Comparison of ENCODE assay signal across 23 mouse cellular contexts in genomic region chr10:80596318-80596717, GRCm38 (mm10). TPM values are rescaled to one million over a fixed set of nuclear protein-coding genes. Genes with fewer than 3 reads are reported as not detected.
DNase-seq lines count a peak whose midpoint lies in the region; ATAC-seq and TF ChIP-seq lines count a peak whose summit lies in the region.
"Had no signal": no experiment of that assay in that cellular context is flagged by ENCODE, and none has a peak within 500 bp of the region (broad histone marks: within the 10 kb centered on the region; RNA-seq: fewer than 3 reads in every experiment).

No protein-coding gene starts in this region.

- H3K4me1 ChIP-seq in liver, embryonic 12.5 days = peaks cover 56% of the 10 kb centered on the region
- H3K4me1 ChIP-seq in liver, embryonic 11.5 days (replicated peaks; ENCODE audit: control insufficient read depth, insufficient read depth, low read length) = peaks cover 19% of the 10 kb centered on the region
- H3K4me1 ChIP-seq in ES-E14 (ENCODE audit: control insufficient read depth in 2 of 2, insufficient read depth in 2 of 2, low read length in 2 of 2, poor library complexity in 1 of 2) = peaks cover 0 to 5% of the 10 kb centered on the region in 2 experiments; a peak in 2 of 4 replicates
- H3K4me1 ChIP-seq in stomach, embryonic 16.5 days (ENCODE audit: control insufficient read depth, insufficient read depth, low read length) = 0 out of 2 replicates have a peak, but pooled peaks cover 2% of the 10 kb centered on the region
- H3K4me1 ChIP-seq: embryonic facial prominence, embryonic 12.5 days; forebrain, embryonic 15.5 days; heart, embryonic 10.5 days; hindbrain, embryonic 15.5 days had no signal

- H3K4me3 ChIP-seq in liver, embryonic 12.5 days = no peak overlapping the region
- H3K4me3 ChIP-seq in liver, embryonic 11.5 days (ENCODE audit: low read depth, low read length) = no peak overlapping the region
- no peak overlapping the region for H3K4me3 ChIP-seq in ES-E14 (ENCODE audit: insufficient read depth in 1 of 2, low read depth in 1 of 2, low read length in 2 of 2, poor library complexity in 1 of 2, severe bottlenecking in 1 of 2)
- H3K4me3 ChIP-seq in stomach, embryonic 16.5 days (replicated peaks; ENCODE audit: low read length) = no peak overlapping the region
- H3K4me3 ChIP-seq: embryonic facial prominence, embryonic 12.5 days; forebrain, embryonic 15.5 days; heart, embryonic 10.5 days; hindbrain, embryonic 15.5 days had no signal

- no peaks in the 10 kb centered on the region for H3K9me3 ChIP-seq in liver, embryonic 12.5 days (replicated peaks)
- H3K9me3 ChIP-seq in liver, embryonic 11.5 days (ENCODE audit: control insufficient read depth, low read length) = no peaks in the 10 kb centered on the region
- H3K9me3 ChIP-seq in ES-E14 (ENCODE audit: control insufficient read depth, insufficient read depth, low read depth, low read length) = no peaks in the 10 kb centered on the region
- no peaks in the 10 kb centered on the region for H3K9me3 ChIP-seq in stomach, embryonic 16.5 days (replicated peaks; ENCODE audit: control insufficient read depth, low read length)
- H3K9me3 ChIP-seq: embryonic facial prominence, embryonic 12.5 days; forebrain, embryonic 15.5 days; heart, embryonic 10.5 days; hindbrain, embryonic 15.5 days had no signal

- no peaks in the 10 kb centered on the region for H3K27me3 ChIP-seq in liver, embryonic 12.5 days (replicated peaks)
- no peaks in the 10 kb centered on the region for H3K27me3 ChIP-seq in liver, embryonic 11.5 days (replicated peaks; ENCODE audit: control insufficient read depth, insufficient read depth, low read length)
- no peaks in the 10 kb centered on the region for H3K27me3 ChIP-seq in stomach, embryonic 16.5 days (ENCODE audit: control insufficient read depth, insufficient read depth, low read length)
- H3K27me3 ChIP-seq: embryonic facial prominence, embryonic 12.5 days; Patski had no signal

- H3K4me2 ChIP-seq in liver, embryonic 12.5 days = no peak overlapping the region
- no peak overlapping the region for H3K4me2 ChIP-seq in liver, embryonic 11.5 days
- H3K4me2 ChIP-seq in stomach, embryonic 16.5 days (ENCODE audit: low read depth, low read length) = no peak overlapping the region
- H3K4me2 ChIP-seq: embryonic facial prominence, embryonic 12.5 days; forebrain, embryonic 15.5 days; hindbrain, embryonic 15.5 days had no signal

- DNase-seq in adrenal gland, postnatal 10 days = peak; percentile 52
- no peak for DNase-seq in adrenal gland, adult (ENCODE audit: inconsistent age in 2 of 2, low spot score in 1 of 2)
- no peak for DNase-seq in liver, embryonic 11.5 days (ENCODE audit: low spot score)
- no peak for DNase-seq in ES-E14 (ENCODE audit: low read depth, low spot score)
- DNase-seq in heart, postnatal 14 days = no peak
- DNase-seq: adrenal gland, adult 2 months; B cell, adult 2 months; cerebellum, adult 8-10 months; cerebellum, postnatal 14 days; embryo, embryonic 11 days; gastrocnemius, postnatal 10 days; heart, adult 18-20 months; heart, postnatal 10 days had no signal

- H3K36me3 ChIP-seq in liver, embryonic 12.5 days = no peaks in the 10 kb centered on the region
- no peaks in the 10 kb centered on the region for H3K36me3 ChIP-seq in liver, embryonic 11.5 days (ENCODE audit: control insufficient read depth, insufficient read depth, low read length)
- no peaks in the 10 kb centered on the region for H3K36me3 ChIP-seq in ES-E14 (ENCODE audit: control insufficient read depth, insufficient read depth, low read length, poor library complexity, severe bottlenecking)
- H3K36me3 ChIP-seq in stomach, embryonic 16.5 days (ENCODE audit: control insufficient read depth, insufficient read depth, low read length) = no peaks in the 10 kb centered on the region
- H3K36me3 ChIP-seq: embryonic facial prominence, embryonic 12.5 days; forebrain, embryonic 15.5 days; heart, embryonic 10.5 days; hindbrain, embryonic 15.5 days had no signal

- intact Hi-C loops in heart, postnatal 14 days (cut with DNase I) = no loop called here

- peak overlapping the region; percentile 32; the same call in 1 of the 2 replicates for H3K27ac ChIP-seq in liver, embryonic 12.5 days
- no peak overlapping the region for H3K27ac ChIP-seq in liver, embryonic 11.5 days (ENCODE audit: low read depth, low read length)
- no peak overlapping the region for H3K27ac ChIP-seq in ES-E14 (ENCODE audit: insufficient read depth, low read depth, low read length, poor library complexity, severe bottlenecking)
- peak overlapping the region; percentile 18 for H3K27ac ChIP-seq in stomach, embryonic 16.5 days (ENCODE audit: low read length)
- H3K27ac ChIP-seq: embryonic facial prominence, embryonic 12.5 days; forebrain, embryonic 15.5 days; heart, embryonic 10.5 days; hindbrain, embryonic 15.5 days had no signal

- peak overlapping the region; percentile 15; the same call in 1 of the 2 replicates for H3K9ac ChIP-seq in liver, embryonic 12.5 days
- no peak overlapping the region for H3K9ac ChIP-seq in liver, embryonic 11.5 days (ENCODE audit: low read depth, low read length)
- H3K9ac ChIP-seq in ES-E14 (ENCODE audit: insufficient read depth, low read depth, low read length, poor library complexity, severe bottlenecking) = peak overlapping the region; percentile 28; the same call in 1 of the 2 replicates
- H3K9ac ChIP-seq in stomach, embryonic 16.5 days (ENCODE audit: low read length) = no peak overlapping the region
- H3K9ac ChIP-seq: embryonic facial prominence, embryonic 12.5 days; forebrain, embryonic 15.5 days; hindbrain, embryonic 15.5 days had no signal

- ATAC-seq in liver, embryonic 12.5 days = no peak
- no peak for ATAC-seq in liver, embryonic 11.5 days (replicated peaks; ENCODE audit: low FRiP score)
- no peak for ATAC-seq in stomach, embryonic 16.5 days (ENCODE audit: insufficient read depth, low FRiP score)
- ATAC-seq: activated CD4-positive, CD25-positive, alpha-beta regulatory T cell, adult 4 months; CD4-positive, CD25-positive, alpha-beta regulatory T cell, adult 4 months; forebrain, embryonic 15.5 days; Patski had no signal

- in situ Hi-C loops in ES-E14 (cut with MboI; ENCODE audit: low sequenced_read_pairs in 2 of 2, unreplicated experiment in 2 of 2) = no loop called here

- 57% methylated on average over 4 of the region's 4 CpGs for whole genome bisulfite sequencing in liver, embryonic 12.5 days (ENCODE audit: insufficient replicate concordance)
- WGBS in liver, embryonic 11.5 days = 48% methylated on average over 4 of the region's 4 CpGs
- WGBS in stomach, embryonic 16.5 days = 30% methylated on average over 4 of the region's 4 CpGs

TF ChIP-seq in ES-E14, 5 proteins besides CTCF, POLR2A, EP300 and RAD21:
- no peak for TF ChIP-seq HCFC1 (IDR thresholded peaks at IDR 0.05; ENCODE audit: borderline replicate concordance, insufficient read depth, low read length)
- TF ChIP-seq ZC3H11A (IDR thresholded peaks at IDR 0.05; ENCODE audit: borderline replicate concordance, low read depth, low read length) = no peak
- no peak for TF ChIP-seq MAFK (IDR thresholded peaks at IDR 0.05; ENCODE audit: insufficient read depth, low read depth, low read length)
- TF ChIP-seq CHD2 (IDR thresholded peaks at IDR 0.05; ENCODE audit: low read depth, low read length) = no peak
- no peak for TF ChIP-seq ZNF384 (IDR thresholded peaks at IDR 0.05; ENCODE audit: low read depth, low read length)
TF ChIP-seq in ES-E14: peak in this region for 0.

RNA-seq across cellular contexts. Expression of gene Abhd17a, which starts 6.2 kb away (rescaled TPM):
- total RNA-seq in adrenal gland, postnatal 10 days (2021) = 100 to 1,000 TPM; 108 to 113 TPM
- 86.4 and 88.9 TPM in 2 replicates for polyA plus RNA-seq in liver, embryonic 12.5 days (2016; fragmentation: Nextera tagmentation; extraction: Ambion mirVana)
- polyA plus RNA-seq in liver, embryonic 11.5 days (2014; fragmentation: Nextera tagmentation; extraction: Ambion mirVana) = 89.7 and 96.5 TPM in 2 replicates
- total RNA-seq in ES-E14 (2012; rRNA removed) = 67.9 and 68.7 TPM in 2 replicates
- 42.9 and 44.3 TPM in 2 replicates for polyA plus RNA-seq in stomach, embryonic 16.5 days (2015; fragmentation: Nextera tagmentation; extraction: Ambion mirVana)
- total RNA-seq in heart, postnatal 14 days (2021) = 10 to 100 TPM; 73.0 to 75.1 TPM

RNA-seq across cellular contexts. Expression of gene Scamp4, which starts 6.4 kb away (rescaled TPM):
- total RNA-seq in adrenal gland, postnatal 10 days (2021) = 10 to 100 TPM; 41.8 to 42.3 TPM
- polyA plus RNA-seq in liver, embryonic 12.5 days (2016; fragmentation: Nextera tagmentation; extraction: Ambion mirVana) = 63.3 and 65.2 TPM in 2 replicates
- polyA plus RNA-seq in liver, embryonic 11.5 days (2014; fragmentation: Nextera tagmentation; extraction: Ambion mirVana) = 93.9 and 94.3 TPM in 2 replicates
- total RNA-seq in ES-E14 (2012; rRNA removed) = 54.8 and 83.8 TPM in 2 replicates
- 92.1 and 99.9 TPM in 2 replicates for polyA plus RNA-seq in stomach, embryonic 16.5 days (2015; fragmentation: Nextera tagmentation; extraction: Ambion mirVana)
- total RNA-seq in heart, postnatal 14 days (2021) = 10 to 100 TPM; 19.8 to 23.5 TPM

RNA-seq across cellular contexts. Expression of gene Adat3, which starts 6.4 kb away (rescaled TPM):
- 1 to 10 TPM; 3.9 to 5.1 TPM for total RNA-seq in adrenal gland, postnatal 10 days (2021)
- 7.0 and 7.4 TPM in 2 replicates for polyA plus RNA-seq in liver, embryonic 12.5 days (2016; fragmentation: Nextera tagmentation; extraction: Ambion mirVana)
- polyA plus RNA-seq in liver, embryonic 11.5 days (2014; fragmentation: Nextera tagmentation; extraction: Ambion mirVana) = 9.7 TPM in 2 replicates
- total RNA-seq in ES-E14 (2012; rRNA removed) = 12.2 and 12.7 TPM in 2 replicates
- 5.6 and 6.7 TPM in 2 replicates for polyA plus RNA-seq in stomach, embryonic 16.5 days (2015; fragmentation: Nextera tagmentation; extraction: Ambion mirVana)
- total RNA-seq in heart, postnatal 14 days (2021) = 1 to 10 TPM; 1.6 to 1.8 TPM
- total RNA-seq: hematopoietic stem cell, adult 5-6 weeks had no signal

RNA-seq across cellular contexts. Expression of gene Gm49322, which starts 9.5 kb away (rescaled TPM):
- 1 to 10 TPM; 1.6 to 2.7 TPM for total RNA-seq in adrenal gland, postnatal 10 days (2021)
- polyA plus RNA-seq in liver, embryonic 12.5 days (2016; fragmentation: Nextera tagmentation; extraction: Ambion mirVana) = 2.6 and 3.0 TPM in 2 replicates
- polyA plus RNA-seq in liver, embryonic 11.5 days (2014; fragmentation: Nextera tagmentation; extraction: Ambion mirVana) = 3.6 TPM in 2 replicates
- total RNA-seq in ES-E14 (2012; rRNA removed) = 8.4 and 9.7 TPM in 2 replicates
- polyA plus RNA-seq in stomach, embryonic 16.5 days (2015; fragmentation: Nextera tagmentation; extraction: Ambion mirVana) = 3.7 and 4.8 TPM in 2 replicates
- total RNA-seq in heart, postnatal 14 days (2021) = under 1 TPM; 0.55 to 0.71 TPM

RNA-seq across cellular contexts. Expression of gene Klf16, which starts 19.2 kb away (rescaled TPM):
- total RNA-seq in adrenal gland, postnatal 10 days (2021) = 10 to 100 TPM; 12.4 to 14.1 TPM
- polyA plus RNA-seq in liver, embryonic 12.5 days (2016; fragmentation: Nextera tagmentation; extraction: Ambion mirVana) = 24.0 and 24.7 TPM in 2 replicates
- 10.0 and 11.4 TPM in 2 replicates for polyA plus RNA-seq in liver, embryonic 11.5 days (2014; fragmentation: Nextera tagmentation; extraction: Ambion mirVana)
- total RNA-seq in ES-E14 (2012; rRNA removed) = 20.8 and 23.5 TPM in 2 replicates
- 8.4 and 8.7 TPM in 2 replicates for polyA plus RNA-seq in stomach, embryonic 16.5 days (2015; fragmentation: Nextera tagmentation; extraction: Ambion mirVana)
- total RNA-seq in heart, postnatal 14 days (2021) = 1 to 10 TPM; 4.5 to 4.7 TPM

Comparison
In these comparisons a context has a peak if more than half of its experiments do, and no peak if none do; other contexts are left out.
1. H3K27ac ChIP-seq: peak in liver, embryonic 12.5 days (single experiment) and stomach, embryonic 16.5 days (single experiment); none in liver, embryonic 11.5 days (single experiment) and ES-E14 (single experiment).
2. H3K9ac ChIP-seq: peak in liver, embryonic 12.5 days (single experiment) and ES-E14 (single experiment); none in liver, embryonic 11.5 days (single experiment) and stomach, embryonic 16.5 days (single experiment).